Mouse (Mus musculus): ENCODE measurements around the gene Fam126b. TPM values are rescaled to one million over a fixed set of nuclear protein-coding genes. Genes with fewer than 3 reads are reported as not detected.
A peak's percentile ranks its signal among the peaks of the same experiment; 100 is the strongest.
"Not testable (repeated sequence)": the region's sequence is repeated elsewhere in the genome, so short reads cannot be mapped to it uniquely, and the experiment has no call there.

Gene Fam126b
- polyA plus RNA-seq, 1 experiment from 2014 or later = 11.0 TPM

- H3K9me3 ChIP-seq = no peaks in the 10 kb centered on the region
These were observed 21.1 kb downstream of the Fam126b start for GRCm38 (mm10) chr1:58564981-58565380.

GRCm38 (mm10) chr1:58562455-58562854, 23.7 kb downstream of the Fam126b start:
- Histone ChIP-seq H3K4me2 (replicated peaks) (no peak overlapping the region), H3K9me3 (no peaks in the 10 kb centered on the region), H3K27me3 (no peaks in the 10 kb centered on the region), H3K27ac (no peak overlapping the region), H3K36me3 (peaks cover 18% of the 10 kb centered on the region), H3K4me1 (replicated peaks) (no peaks in the 10 kb centered on the region), H3K9ac (replicated peaks) (no peak overlapping the region), H3K4me3 (replicated peaks) (no peak overlapping the region)
- no peak for ATAC-seq
- 100% methylated on average over 1 of the region's 1 CpGs for WGBS

More at GRCm38 (mm10) chr1:58564981-58565380, 21.1 kb downstream of the Fam126b start:
- Histone ChIP-seq H3K4me2 (replicated peaks) (no peak overlapping the region), H3K4me3 (replicated peaks) (no peak overlapping the region), H3K4me1 (replicated peaks) (no peaks in the 10 kb centered on the region), H3K27me3 (no peaks in the 10 kb centered on the region), H3K36me3 (peaks cover 14% of the 10 kb centered on the region), H3K9ac (replicated peaks) (no peak overlapping the region), H3K27ac (no peak overlapping the region)
- ATAC-seq = no peak
- WGBS = 94% methylated on average over 5 of the region's 5 CpGs

GRCm38 (mm10) chr1:58560370-58560769, 25.8 kb downstream of the Fam126b start:
- not testable (repeated sequence) for ATAC-seq; H3K27ac ChIP-seq; H3K4me3 ChIP-seq (replicated peaks); H3K9ac ChIP-seq (replicated peaks); H3K9me3 ChIP-seq; H3K4me1 ChIP-seq (replicated peaks); H3K4me2 ChIP-seq (replicated peaks); H3K27me3 ChIP-seq
- peaks cover 21% of the 10 kb centered on the region for H3K36me3 ChIP-seq
- 90% methylated on average over 6 of the region's 6 CpGs for WGBS

- Histone ChIP-seq H3K27ac (no peak overlapping the region), H3K36me3 (peaks cover 67% of the 10 kb centered on the region), H3K9me3 (no peaks in the 10 kb centered on the region), H3K27me3 (no peaks in the 10 kb centered on the region), H3K4me1 (replicated peaks) (no peaks in the 10 kb centered on the region), H3K9ac (replicated peaks) (no peak overlapping the region), H3K4me3 (replicated peaks) (no peak overlapping the region), H3K4me2 (replicated peaks) (no peak overlapping the region)
- ATAC-seq = no peak
- 91% methylated on average over 1 of the region's 1 CpGs for WGBS
These were observed 44.7 kb downstream of the Fam126b start for GRCm38 (mm10) chr1:58541386-58541785.

GRCm38 (mm10) chr1:58507249-58507648, 78.9 kb downstream of the Fam126b start:
- peaks cover 20% of the 10 kb centered on the region for H3K4me1 ChIP-seq (replicated peaks)
- peaks cover 17% of the 10 kb centered on the region for H3K36me3 ChIP-seq
- 97% methylated on average over 3 of the region's 3 CpGs for WGBS
- no peak for ATAC-seq
- H3K27ac ChIP-seq = no peak overlapping the region
- H3K9ac ChIP-seq (replicated peaks) = no peak overlapping the region
- peaks cover 23% of the 10 kb centered on the region for H3K9me3 ChIP-seq
- no peaks in the 10 kb centered on the region for H3K27me3 ChIP-seq
- no peak overlapping the region for H3K4me2 ChIP-seq (replicated peaks)
- no peak overlapping the region for H3K4me3 ChIP-seq (replicated peaks)

GRCm38 (mm10) chr1:58504577-58505254, 81.4 kb downstream of the Fam126b start, which contains the start of gene Orc2:
Gene Orc2 (minus strand): TSS chr1:58505109.
- Histone ChIP-seq H3K4me3 (replicated peaks) (peak within 1 kb of the TSS; percentile 99), H3K4me2 (replicated peaks) (peak within 1 kb of the TSS; percentile 83), H3K27me3 (no peaks in the 10 kb centered on the region), H3K27ac (peak within 1 kb of the TSS; percentile 86), H3K4me1 (replicated peaks) (peaks cover 20% of the 10 kb centered on the region), H3K9me3 (peaks cover 19% of the 10 kb centered on the region), H3K9ac (replicated peaks) (peak within 1 kb of the TSS; percentile 94), H3K36me3 (peaks cover 27% of the 10 kb centered on the region)
- peak; percentile 100 for ATAC-seq
- WGBS = under 1% methylated on average over 64 of the region's 64 CpGs

- Histone ChIP-seq H3K4me1 (replicated peaks) (peaks cover 20% of the 10 kb centered on the region), H3K9ac (replicated peaks) (peak overlapping the region; percentile 94), H3K36me3 (peaks cover 32% of the 10 kb centered on the region), H3K4me2 (replicated peaks) (peak overlapping the region; percentile 83), H3K4me3 (replicated peaks) (peak overlapping the region; percentile 99), H3K27ac (peak overlapping the region; percentile 86), H3K9me3 (peaks cover 19% of the 10 kb centered on the region), H3K27me3 (no peaks in the 10 kb centered on the region)
- ATAC-seq = no peak
- WGBS = 28% methylated on average over 9 of the region's 9 CpGs
These were observed 82.2 kb downstream of the Fam126b start for GRCm38 (mm10) chr1:58503793-58504370.

GRCm38 (mm10) chr1:58503134-58503533, 83.0 kb downstream of the Fam126b start:
- Histone ChIP-seq H3K4me2 (replicated peaks) (peak overlapping the region; percentile 83), H3K27ac (no peak overlapping the region), H3K9me3 (peaks cover 14% of the 10 kb centered on the region), H3K27me3 (no peaks in the 10 kb centered on the region), H3K9ac (replicated peaks) (no peak overlapping the region), H3K36me3 (peaks cover 31% of the 10 kb centered on the region), H3K4me3 (replicated peaks) (peak overlapping the region; percentile 99), H3K4me1 (replicated peaks) (peaks cover 20% of the 10 kb centered on the region)
- no peak for ATAC-seq

- Histone ChIP-seq H3K4me1 (replicated peaks) (peaks cover 10% of the 10 kb centered on the region), H3K9ac (replicated peaks) (no peak overlapping the region), H3K9me3 (no peaks in the 10 kb centered on the region), H3K4me3 (replicated peaks) (no peak overlapping the region), H3K4me2 (replicated peaks) (no peak overlapping the region), H3K36me3 (peaks cover 55% of the 10 kb centered on the region), H3K27me3 (no peaks in the 10 kb centered on the region), H3K27ac (no peak overlapping the region)
- no peak for ATAC-seq
- WGBS = 95% methylated on average over 1 of the region's 1 CpGs
These were observed 87.4 kb downstream of the Fam126b start for GRCm38 (mm10) chr1:58498758-58499157.

GRCm38 (mm10) chr1:58497678-58498077, 88.4 kb downstream of the Fam126b start:
- Histone ChIP-seq H3K27ac (no peak overlapping the region), H3K4me2 (replicated peaks) (no peak overlapping the region), H3K4me3 (replicated peaks) (no peak overlapping the region), H3K27me3 (no peaks in the 10 kb centered on the region), H3K9me3 (no peaks in the 10 kb centered on the region), H3K4me1 (replicated peaks) (no peaks in the 10 kb centered on the region), H3K36me3 (peaks cover 61% of the 10 kb centered on the region), H3K9ac (replicated peaks) (no peak overlapping the region)
- ATAC-seq = no peak
- 94% methylated on average over 4 of the region's 4 CpGs for WGBS

- Histone ChIP-seq H3K27me3 (no peaks in the 10 kb centered on the region), H3K4me2 (replicated peaks) (no peak overlapping the region), H3K4me3 (replicated peaks) (no peak overlapping the region), H3K27ac (no peak overlapping the region), H3K9ac (replicated peaks) (no peak overlapping the region), H3K36me3 (peaks cover 81% of the 10 kb centered on the region), H3K9me3 (no peaks in the 10 kb centered on the region), H3K4me1 (replicated peaks) (no peaks in the 10 kb centered on the region)
- WGBS = 95% methylated on average over 6 of the region's 6 CpGs
- no peak for ATAC-seq
These were observed 90.5 kb downstream of the Fam126b start for GRCm38 (mm10) chr1:58495603-58496002.

GRCm38 (mm10) chr1:58482647-58483046, 103.5 kb downstream of the Fam126b start:
- 92% methylated on average over 4 of the region's 4 CpGs for WGBS
- peaks cover 72% of the 10 kb centered on the region for H3K36me3 ChIP-seq

More at GRCm38 (mm10) chr1:58482647-58483046, 103.5 kb downstream of the Fam126b start:
- no peak overlapping the region for H3K4me2 ChIP-seq (replicated peaks)
- H3K27ac ChIP-seq = no peak overlapping the region
- H3K4me3 ChIP-seq (replicated peaks) = no peak overlapping the region
- no peak overlapping the region for H3K9ac ChIP-seq (replicated peaks)
- no peaks in the 10 kb centered on the region for H3K9me3 ChIP-seq
- no peak for ATAC-seq
- H3K4me1 ChIP-seq (replicated peaks) = no peaks in the 10 kb centered on the region
- H3K27me3 ChIP-seq = no peaks in the 10 kb centered on the region
